Mouse (Mus musculus): ENCODE data around the gene Lrsam1. TPM values are rescaled to one million over a fixed set of nuclear protein-coding genes. Genes with fewer than 3 reads are reported as not detected.

Gene Lrsam1
- polyA plus RNA-seq, 1 experiment: 10.3 TPM

DNA sequence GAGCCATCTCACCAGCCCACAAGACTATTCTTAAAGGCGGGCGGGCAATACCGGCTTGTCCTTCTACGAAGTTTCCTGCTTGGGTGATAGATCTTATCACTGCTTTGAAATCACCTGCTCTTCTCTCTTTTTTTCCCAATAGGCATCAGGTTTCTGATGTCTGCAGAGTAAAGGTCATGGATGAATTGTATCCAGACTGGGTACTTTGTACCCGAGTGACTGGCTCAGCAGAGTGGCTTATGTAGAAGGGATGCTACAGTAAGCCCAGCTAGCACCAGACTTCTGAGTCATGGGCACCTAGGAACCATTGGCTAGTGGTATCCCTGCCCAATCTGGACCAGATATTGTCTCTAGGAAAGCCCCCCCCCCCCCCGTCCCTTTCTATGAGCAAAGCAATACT lies 22.2 kb upstream of the Lrsam1 start:
- Histone ChIP-seq H3ac (ENCODE audit: control insufficient read depth, insufficient read length, low read depth) (no peak overlapping the region), H3K27me3 (ENCODE audit: control insufficient read depth, insufficient read depth, insufficient read length) (peaks cover 8% of the 10 kb centered on the region), H3K36me3 (ENCODE audit: control insufficient read depth, insufficient read depth) (no peaks in the 10 kb centered on the region), H3K79me2 (ENCODE audit: control insufficient read depth, insufficient read depth) (no peaks in the 10 kb centered on the region), H3K4me3 (ENCODE audit: insufficient read depth, poor library complexity, severe bottlenecking) (no peak overlapping the region), H3K79me3 (ENCODE audit: low read depth) (no peaks in the 10 kb centered on the region)
- no peak for TF ChIP-seq MYOD1 (IDR thresholded peaks at IDR 0.05; ENCODE audit: control insufficient read depth, insufficient read length, low read depth)
- TF ChIP-seq MYOG (IDR thresholded peaks at IDR 0.05; ENCODE audit: control insufficient read depth, extremely low read depth, insufficient read length): no peak
- no peak for TF ChIP-seq CTCF (IDR thresholded peaks at IDR 0.05; ENCODE audit: control insufficient read depth, insufficient read depth, insufficient read length)
- TF ChIP-seq CEBPB (IDR thresholded peaks at IDR 0.05; ENCODE audit: low read depth): no peak
- no peak for TF ChIP-seq FOSL1 (IDR thresholded peaks at IDR 0.05; ENCODE audit: insufficient read depth, low read length, poor library complexity, severe bottlenecking)
- no peak for TF ChIP-seq MAX (IDR thresholded peaks at IDR 0.05)
- TF ChIP-seq USF1 (IDR thresholded peaks at IDR 0.05; ENCODE audit: low read depth): no peak

DNA sequence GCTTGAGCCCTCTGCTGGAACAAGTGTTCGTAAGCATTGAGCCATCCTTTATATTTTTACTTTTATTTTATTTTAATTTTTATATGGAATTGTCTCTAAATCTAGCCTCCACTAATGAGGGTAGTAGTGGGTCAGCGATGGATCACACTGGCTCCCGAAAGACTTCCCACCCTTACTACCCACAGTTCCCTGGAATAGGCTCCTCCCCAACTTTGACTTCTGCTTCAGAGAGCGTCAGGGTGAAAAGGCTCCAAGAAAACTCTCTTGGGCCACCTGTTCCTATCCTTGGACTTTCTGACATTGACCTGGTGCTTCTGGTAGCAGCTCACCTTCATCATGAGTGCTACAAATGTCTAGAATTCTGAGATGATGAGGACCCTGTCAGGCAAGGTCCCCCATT lies 21.3 kb upstream of the Lrsam1 start:
- no peak for TF ChIP-seq CEBPB (IDR thresholded peaks at IDR 0.05; ENCODE audit: low read depth)
- no peak for TF ChIP-seq FOSL1 (IDR thresholded peaks at IDR 0.05; ENCODE audit: insufficient read depth, low read length, poor library complexity, severe bottlenecking)
- no peak for TF ChIP-seq MYOG (IDR thresholded peaks at IDR 0.05; ENCODE audit: control insufficient read depth, extremely low read depth, insufficient read length)
- TF ChIP-seq MYOD1 (IDR thresholded peaks at IDR 0.05; ENCODE audit: control insufficient read depth, insufficient read length, low read depth): no peak
- no peak for TF ChIP-seq MAX (IDR thresholded peaks at IDR 0.05)
- no peak for TF ChIP-seq CTCF (IDR thresholded peaks at IDR 0.05; ENCODE audit: control insufficient read depth, insufficient read depth, insufficient read length)
- no peak for TF ChIP-seq USF1 (IDR thresholded peaks at IDR 0.05; ENCODE audit: low read depth)
- Histone ChIP-seq H3K79me3 (ENCODE audit: low read depth) (no peaks in the 10 kb centered on the region), H3ac (ENCODE audit: control insufficient read depth, insufficient read length, low read depth) (no peak overlapping the region), H3K27me3 (ENCODE audit: control insufficient read depth, insufficient read depth, insufficient read length) (peaks cover 8% of the 10 kb centered on the region), H3K4me3 (ENCODE audit: insufficient read depth, poor library complexity, severe bottlenecking) (no peak overlapping the region), H3K79me2 (ENCODE audit: control insufficient read depth, insufficient read depth) (no peaks in the 10 kb centered on the region), H3K36me3 (ENCODE audit: control insufficient read depth, insufficient read depth) (no peaks in the 10 kb centered on the region)

DNA sequence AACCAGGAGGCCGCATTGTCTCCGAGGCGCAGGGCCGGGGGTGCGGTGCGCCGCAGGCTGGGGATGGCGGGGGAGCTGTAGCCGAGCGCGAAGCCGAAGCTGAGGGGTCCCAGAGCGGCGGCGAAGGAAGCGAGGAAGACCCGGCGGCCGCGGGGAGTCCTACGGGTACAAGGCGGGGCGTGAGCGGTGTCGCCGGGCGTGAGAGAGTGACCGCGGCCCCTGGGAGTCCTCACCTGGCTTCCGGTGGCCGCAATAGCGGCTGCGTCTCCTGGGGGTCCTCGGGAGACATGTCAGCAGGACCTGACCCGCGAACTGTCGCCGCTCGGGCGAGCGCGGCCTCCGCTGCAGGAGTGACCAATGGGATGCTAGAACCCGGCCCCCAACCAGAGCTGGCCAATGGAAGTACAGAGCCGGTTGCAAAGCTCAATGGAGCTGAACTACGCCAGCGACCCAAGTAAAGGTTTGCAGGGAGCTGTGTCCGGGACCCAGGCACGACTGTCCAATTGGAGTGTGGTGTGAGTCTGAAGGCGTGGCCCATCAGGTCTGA lies 20.4 kb upstream of the Lrsam1 start, which contains the start of gene Slc2a8:
Gene Slc2a8, minus strand, starts transcription at position 359 of the 547 bp plus-strand sequence.
- Histone ChIP-seq H3K36me3 (ENCODE audit: control insufficient read depth, insufficient read depth) (no peaks in the 10 kb centered on the region), H3K79me2 (ENCODE audit: control insufficient read depth, insufficient read depth) (no peaks in the 10 kb centered on the region), H3K4me3 (ENCODE audit: insufficient read depth, poor library complexity, severe bottlenecking) (peak within 1 kb of the TSS; percentile 57), H3K27me3 (ENCODE audit: control insufficient read depth, insufficient read depth, insufficient read length) (peaks cover 5% of the 10 kb centered on the region), H3K79me3 (ENCODE audit: low read depth) (no peaks in the 10 kb centered on the region), H3ac (ENCODE audit: control insufficient read depth, insufficient read length, low read depth) (peak within 1 kb of the TSS; percentile 74)
- no peak for TF ChIP-seq MYOG (IDR thresholded peaks at IDR 0.05; ENCODE audit: control insufficient read depth, extremely low read depth, insufficient read length)
- TF ChIP-seq FOSL1 (IDR thresholded peaks at IDR 0.05; ENCODE audit: insufficient read depth, low read length, poor library complexity, severe bottlenecking): no peak
- no peak for TF ChIP-seq MAX (IDR thresholded peaks at IDR 0.05)
- TF ChIP-seq USF1 (IDR thresholded peaks at IDR 0.05; ENCODE audit: low read depth): no peak
- no peak for TF ChIP-seq CEBPB (IDR thresholded peaks at IDR 0.05; ENCODE audit: low read depth)
- no peak for TF ChIP-seq CTCF (IDR thresholded peaks at IDR 0.05; ENCODE audit: control insufficient read depth, insufficient read depth, insufficient read length)
- TF ChIP-seq MYOD1 (IDR thresholded peaks at IDR 0.05; ENCODE audit: control insufficient read depth, insufficient read length, low read depth): no peak

DNA sequence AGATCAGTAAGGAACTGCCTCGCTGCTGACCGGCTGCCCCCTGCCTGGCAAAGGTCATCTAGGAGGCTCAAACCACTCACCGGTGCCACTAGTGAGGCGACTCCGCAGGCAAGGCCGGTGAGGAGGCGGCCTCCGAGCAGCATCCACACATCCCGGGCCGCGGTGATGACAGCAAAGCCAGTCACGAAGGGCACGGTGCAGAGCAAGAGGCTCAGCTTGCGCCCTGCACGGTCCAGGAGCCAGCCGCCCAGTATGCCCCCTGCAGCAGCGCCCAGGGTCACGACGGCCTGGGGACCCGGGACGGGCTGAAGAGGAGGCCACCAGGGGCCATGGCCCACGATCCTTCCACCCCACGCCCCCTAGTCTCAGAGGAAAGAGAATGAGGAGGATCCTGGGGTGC lies 19.9 kb upstream of the Lrsam1 start:
- peak overlapping the region; percentile 74 for H3ac ChIP-seq (ENCODE audit: control insufficient read depth, insufficient read length, low read depth)
- no peaks in the 10 kb centered on the region for H3K79me2 ChIP-seq (ENCODE audit: control insufficient read depth, insufficient read depth)
- no peaks in the 10 kb centered on the region for H3K36me3 ChIP-seq (ENCODE audit: control insufficient read depth, insufficient read depth)
- no peak for TF ChIP-seq MYOG (IDR thresholded peaks at IDR 0.05; ENCODE audit: control insufficient read depth, extremely low read depth, insufficient read length)
- TF ChIP-seq USF1 (IDR thresholded peaks at IDR 0.05; ENCODE audit: low read depth): no peak
- H3K79me3 ChIP-seq (ENCODE audit: low read depth): no peaks in the 10 kb centered on the region
- H3K27me3 ChIP-seq (ENCODE audit: control insufficient read depth, insufficient read depth, insufficient read length): peaks cover under 1% of the 10 kb centered on the region
- H3K4me3 ChIP-seq (ENCODE audit: insufficient read depth, poor library complexity, severe bottlenecking): peak overlapping the region; percentile 57

DNA sequence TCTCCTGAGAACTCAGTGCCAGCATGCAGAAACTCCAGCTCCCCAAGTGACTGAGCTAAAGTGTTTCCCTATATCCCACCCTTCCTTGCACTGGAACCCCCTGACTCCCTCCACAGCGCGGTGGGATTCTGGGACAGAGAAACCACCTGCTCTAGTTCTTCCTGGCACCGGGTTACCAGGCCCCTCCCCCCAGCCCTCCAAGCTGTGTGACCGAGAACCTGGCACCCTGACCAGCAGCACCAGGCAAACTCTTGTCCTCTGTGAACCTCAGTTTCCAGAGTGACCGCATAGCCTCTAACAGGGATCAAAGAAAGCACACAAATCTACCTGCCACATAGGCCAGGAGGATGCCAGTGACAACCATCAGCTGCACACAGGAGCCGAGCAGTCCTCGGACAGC lies 18.3 kb upstream of the Lrsam1 start:
- no peak overlapping the region for H3ac ChIP-seq (ENCODE audit: control insufficient read depth, insufficient read length, low read depth)
- no peaks in the 10 kb centered on the region for H3K36me3 ChIP-seq (ENCODE audit: control insufficient read depth, insufficient read depth)
- H3K79me2 ChIP-seq (ENCODE audit: control insufficient read depth, insufficient read depth): no peaks in the 10 kb centered on the region
- no peak overlapping the region for H3K4me3 ChIP-seq (ENCODE audit: insufficient read depth, poor library complexity, severe bottlenecking)
- no peaks in the 10 kb centered on the region for H3K27me3 ChIP-seq (ENCODE audit: control insufficient read depth, insufficient read depth, insufficient read length)
- no peaks in the 10 kb centered on the region for H3K79me3 ChIP-seq (ENCODE audit: low read depth)
- no peak for TF ChIP-seq MYOG (IDR thresholded peaks at IDR 0.05; ENCODE audit: control insufficient read depth, extremely low read depth, insufficient read length)
- no peak for TF ChIP-seq CTCF (IDR thresholded peaks at IDR 0.05; ENCODE audit: control insufficient read depth, insufficient read depth, insufficient read length)
- no peak for TF ChIP-seq MAX (IDR thresholded peaks at IDR 0.05)
- no peak for TF ChIP-seq CEBPB (IDR thresholded peaks at IDR 0.05; ENCODE audit: low read depth)
- TF ChIP-seq USF1 (IDR thresholded peaks at IDR 0.05; ENCODE audit: low read depth): no peak
- no peak for TF ChIP-seq MYOD1 (IDR thresholded peaks at IDR 0.05; ENCODE audit: control insufficient read depth, insufficient read length, low read depth)
- TF ChIP-seq FOSL1 (IDR thresholded peaks at IDR 0.05; ENCODE audit: insufficient read depth, low read length, poor library complexity, severe bottlenecking): no peak

DNA sequence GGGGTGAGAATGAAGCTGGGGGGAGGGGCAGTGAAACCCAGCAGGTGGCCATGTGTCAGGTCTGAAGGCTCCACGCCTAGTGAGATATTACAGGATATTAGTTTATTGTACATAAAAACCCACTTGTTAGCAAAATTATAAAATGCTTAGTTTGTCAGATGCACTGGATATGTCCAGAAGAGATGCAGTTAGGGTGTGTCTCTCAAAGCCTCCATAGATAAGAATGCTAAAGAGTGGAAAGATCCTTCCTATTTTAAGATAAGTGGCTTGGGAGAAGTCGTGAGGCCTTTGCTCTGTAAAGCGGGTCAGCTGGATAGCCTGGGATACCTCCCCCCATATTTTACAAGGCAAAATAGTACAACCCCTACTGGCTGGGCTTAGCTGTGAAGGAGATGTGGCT lies 17.3 kb upstream of the Lrsam1 start:
- TF ChIP-seq USF1 (IDR thresholded peaks at IDR 0.05; ENCODE audit: low read depth) (no peak), CTCF (IDR thresholded peaks at IDR 0.05; ENCODE audit: control insufficient read depth, insufficient read depth, insufficient read length) (no peak), MYOG (IDR thresholded peaks at IDR 0.05; ENCODE audit: control insufficient read depth, extremely low read depth, insufficient read length) (no peak), FOSL1 (IDR thresholded peaks at IDR 0.05; ENCODE audit: insufficient read depth, low read length, poor library complexity, severe bottlenecking) (no peak), MAX (IDR thresholded peaks at IDR 0.05) (no peak), MYOD1 (IDR thresholded peaks at IDR 0.05; ENCODE audit: control insufficient read depth, insufficient read length, low read depth) (no peak), CEBPB (IDR thresholded peaks at IDR 0.05; ENCODE audit: low read depth) (no peak)

More for the DNA sequence above, 17.3 kb upstream of the Lrsam1 start:
- H3K36me3 ChIP-seq (ENCODE audit: control insufficient read depth, insufficient read depth): no peaks in the 10 kb centered on the region
- no peaks in the 10 kb centered on the region for H3K79me3 ChIP-seq (ENCODE audit: low read depth)
- H3ac ChIP-seq (ENCODE audit: control insufficient read depth, insufficient read length, low read depth): no peak overlapping the region
- no peak overlapping the region for H3K4me3 ChIP-seq (ENCODE audit: insufficient read depth, poor library complexity, severe bottlenecking)
- no peaks in the 10 kb centered on the region for H3K27me3 ChIP-seq (ENCODE audit: control insufficient read depth, insufficient read depth, insufficient read length)
- H3K79me2 ChIP-seq (ENCODE audit: control insufficient read depth, insufficient read depth): no peaks in the 10 kb centered on the region
